8 mouse cellular contexts compared by ENCODE assay signal in the genomic region with DNA sequence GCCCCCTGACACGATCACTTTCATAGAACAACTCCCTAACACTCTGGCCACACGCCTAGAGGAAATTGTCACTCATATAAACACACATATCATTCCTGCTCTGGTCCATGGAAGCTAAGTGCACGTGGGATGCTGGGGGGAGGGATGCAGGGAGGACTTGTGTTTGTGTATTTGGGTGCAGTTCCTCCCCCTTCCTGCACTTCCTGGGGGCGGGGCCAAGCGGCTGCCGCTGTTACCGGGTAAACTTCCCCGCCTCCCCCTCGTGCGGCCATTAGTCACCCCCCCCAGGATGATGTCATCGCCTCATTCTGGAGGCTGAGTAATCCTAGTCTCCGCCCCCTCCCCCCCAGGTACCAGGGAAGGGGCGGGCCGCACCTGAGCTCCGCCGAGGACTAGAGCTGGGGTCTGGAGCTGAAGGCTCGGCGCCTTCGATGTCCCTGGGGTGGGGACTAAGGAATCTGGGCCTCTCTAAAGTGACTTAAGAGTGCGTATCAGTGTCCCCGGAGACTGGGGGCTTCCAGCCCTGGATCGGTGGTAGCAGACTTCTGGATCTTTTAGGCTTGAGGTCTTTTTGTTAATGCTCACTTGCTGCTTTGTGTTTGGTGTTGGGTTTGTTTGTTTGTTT. TPM values are rescaled to one million over a fixed set of nuclear protein-coding genes. Genes with fewer than 3 reads are reported as not detected.
DNase-seq lines count a peak whose midpoint lies in the region; ATAC-seq and TF ChIP-seq lines count a peak whose summit lies in the region.

No protein-coding gene starts in this region.

- peak; percentile 93 for DNase-seq in ES-CJ7 (ENCODE audit: low read depth, low spot score)
- peak; percentile 87 for DNase-seq in cerebellum, adult 11 months
- peak; percentile 88 for DNase-seq in forebrain, embryonic 14.5 days (ENCODE audit: low spot score)
- DNase-seq in heart, postnatal 25 days (ENCODE audit: low spot score) = peak; percentile 84
- DNase-seq in layer of hippocampus, adult 2 months (ENCODE audit: low spot score in 2 of 2) = peak; percentile 75 to 83
- DNase-seq in ovary, adult 18-20 months (ENCODE audit: low spot score) = peak; percentile 67
- peak; percentile 89 for DNase-seq in thymus, adult 2 months

- ATAC-seq in forebrain, embryonic 14.5 days = no peak
- ATAC-seq in lung, embryonic 16.5 days (ENCODE audit: low read depth) = peak; percentile 37

- TF ChIP-seq POLR2A in thymus, adult 2 months (IDR thresholded peaks at IDR 0.05; ENCODE audit: control insufficient read depth, extremely low read depth, insufficient read depth, low read length, poor library complexity) = 0 out of 2 replicates have a peak, but pooled peaks have one; percentile 20

- H3K27me3 ChIP-seq in forebrain, embryonic 14.5 days (replicated peaks; ENCODE audit: control insufficient read depth, insufficient read depth, low read length) = no peaks in the 10 kb centered on the region
- H3K27me3 ChIP-seq in lung, embryonic 16.5 days (ENCODE audit: control insufficient read depth, insufficient read depth, low read depth, low read length) = no peaks in the 10 kb centered on the region
- H3K27me3 ChIP-seq in thymus, adult 2 months (ENCODE audit: control insufficient read depth, insufficient read depth, low read length) = no peaks in the 10 kb centered on the region

- peak overlapping the region; percentile 59 for H3K4me2 ChIP-seq in forebrain, embryonic 14.5 days (ENCODE audit: low read length)
- H3K4me2 ChIP-seq in lung, embryonic 16.5 days (ENCODE audit: low read depth, low read length) = peak overlapping the region; percentile 71

- H3K9ac ChIP-seq in forebrain, embryonic 14.5 days (ENCODE audit: low read length) = peak overlapping the region; percentile 43
- peak overlapping the region; percentile 62 for H3K9ac ChIP-seq in lung, embryonic 16.5 days (ENCODE audit: low read length)

- H3K9me3 ChIP-seq in forebrain, embryonic 14.5 days (replicated peaks; ENCODE audit: control insufficient read depth, low read length) = no peaks in the 10 kb centered on the region
- H3K9me3 ChIP-seq in lung, embryonic 16.5 days (ENCODE audit: control insufficient read depth, low read length) = no peaks in the 10 kb centered on the region

- H3K4me3 ChIP-seq in forebrain, embryonic 14.5 days (ENCODE audit: low read depth, low read length) = peak overlapping the region; percentile 26
- peak overlapping the region; percentile 49 for H3K4me3 ChIP-seq in layer of hippocampus, adult 2 months
- H3K4me3 ChIP-seq in lung, embryonic 16.5 days (ENCODE audit: low read length) = peak overlapping the region; percentile 43
- H3K4me3 ChIP-seq in thymus, adult 2 months (ENCODE audit: control insufficient read depth, insufficient read depth, low read length) = peak overlapping the region; percentile 45

- intact Hi-C loops in heart, postnatal 25 days (cut with DNase I) = loop anchor here (2.0 kb wide), 1 partner anchor 14 kb away; no protein-coding TSS in a partner anchor

- peaks cover 6% of the 10 kb centered on the region; the same call in 1 of the 2 replicates for H3K4me1 ChIP-seq in forebrain, embryonic 14.5 days (ENCODE audit: control insufficient read depth, insufficient read depth, low read length)
- H3K4me1 ChIP-seq in lung, embryonic 16.5 days (replicated peaks; ENCODE audit: control insufficient read depth, insufficient read depth, low read length) = peaks cover 28% of the 10 kb centered on the region
- peaks cover 22% of the 10 kb centered on the region for H3K4me1 ChIP-seq in thymus, adult 2 months (replicated peaks; ENCODE audit: control insufficient read depth, insufficient read depth, low read length)

- H3K36me3 ChIP-seq in forebrain, embryonic 14.5 days (ENCODE audit: control insufficient read depth, insufficient read depth, low read length) = no peaks in the 10 kb centered on the region
- no peaks in the 10 kb centered on the region for H3K36me3 ChIP-seq in lung, embryonic 16.5 days (ENCODE audit: control insufficient read depth, insufficient read depth, low read length)
- H3K36me3 ChIP-seq in thymus, adult 2 months (ENCODE audit: control insufficient read depth, insufficient read depth, low read length) = no peaks in the 10 kb centered on the region

- H3K27ac ChIP-seq in forebrain, embryonic 14.5 days (ENCODE audit: low read depth, low read length) = peak overlapping the region; percentile 62; the same call in 1 of the 2 replicates
- peak overlapping the region; percentile 94 for H3K27ac ChIP-seq in layer of hippocampus, adult 2 months
- peak overlapping the region; percentile 75 for H3K27ac ChIP-seq in lung, embryonic 16.5 days (ENCODE audit: low read length)
- H3K27ac ChIP-seq in thymus, adult 2 months (ENCODE audit: control insufficient read depth, insufficient read depth, low read length) = 0 out of 2 replicates have a peak overlapping the region, but pooled peaks have one; percentile 5

- TF ChIP-seq CTCF in layer of hippocampus, adult 2 months (conservative IDR thresholded peaks at IDR 0.05) = peak; percentile 70
- peak; percentile 54; the same call in 1 of the 2 replicates for TF ChIP-seq CTCF in thymus, adult 2 months (IDR thresholded peaks at IDR 0.05; ENCODE audit: borderline replicate concordance, control insufficient read depth, extremely low read depth, insufficient read depth, low read length, poor library complexity)

- WGBS in forebrain, embryonic 14.5 days = under 1% methylated on average over 20 of the region's 22 CpGs
- 1% methylated on average over 22 of the region's 22 CpGs for WGBS in lung, embryonic 16.5 days
- WGBS in thymus, adult 2 months = 6% methylated on average over 22 of the region's 22 CpGs

RNA-seq across cellular contexts. Expression of gene Ccdc9, which starts 10.3 kb away (rescaled TPM):
- 12.6 and 15.2 TPM in 2 replicates for polyA plus RNA-seq in forebrain, embryonic 14.5 days (2014; fragmentation: Nextera tagmentation; extraction: Ambion mirVana)
- total RNA-seq in heart, postnatal 25 days (2021) = 10 to 100 TPM; 30.7 to 35.3 TPM
- total RNA-seq in layer of hippocampus, adult 2 months (2021) = 10 to 100 TPM; 79.7 to 81.0 TPM
- 20.1 and 25.9 TPM in 2 replicates for polyA plus RNA-seq in lung, embryonic 16.5 days (2015; fragmentation: Nextera tagmentation; extraction: Ambion mirVana)
- polyA plus RNA-seq in thymus, adult 2 months (2012; rRNA removed) = 39.4 and 43.0 TPM in 2 replicates

RNA-seq across cellular contexts. Expression of gene Bbc3, which starts 11.3 kb away (rescaled TPM):
- polyA plus RNA-seq in forebrain, embryonic 14.5 days (2014; fragmentation: Nextera tagmentation; extraction: Ambion mirVana) = 10.6 and 11.0 TPM in 2 replicates
- total RNA-seq in heart, postnatal 25 days (2021) = 1 to 10 TPM; 3.7 to 4.7 TPM
- 10 to 100 TPM; 12.5 to 14.9 TPM for total RNA-seq in layer of hippocampus, adult 2 months (2021)
- 12.4 and 14.3 TPM in 2 replicates for polyA plus RNA-seq in lung, embryonic 16.5 days (2015; fragmentation: Nextera tagmentation; extraction: Ambion mirVana)
- 49.8 and 84.9 TPM in 2 replicates for polyA plus RNA-seq in thymus, adult 2 months (2012; rRNA removed)

RNA-seq across cellular contexts. Expression of gene Inafm1, which starts 23.5 kb away (rescaled TPM):
- polyA plus RNA-seq in forebrain, embryonic 14.5 days (2014; fragmentation: Nextera tagmentation; extraction: Ambion mirVana) = 20.4 and 21.0 TPM in 2 replicates
- 10 to 100 TPM; 13.7 to 15.0 TPM for total RNA-seq in heart, postnatal 25 days (2021)
- 10 to 100 TPM; 32.0 to 35.5 TPM for total RNA-seq in layer of hippocampus, adult 2 months (2021)
- 12.1 and 12.3 TPM in 2 replicates for polyA plus RNA-seq in lung, embryonic 16.5 days (2015; fragmentation: Nextera tagmentation; extraction: Ambion mirVana)
- 44.7 and 62.2 TPM in 2 replicates for polyA plus RNA-seq in thymus, adult 2 months (2012; rRNA removed)

RNA-seq across cellular contexts. Expression of gene C5ar1, which starts 37.5 kb away (rescaled TPM):
- 0.89 and 1.3 TPM in 2 replicates for polyA plus RNA-seq in forebrain, embryonic 14.5 days (2014; fragmentation: Nextera tagmentation; extraction: Ambion mirVana)
- 1 to 10 TPM; 5.1 to 6.5 TPM for total RNA-seq in heart, postnatal 25 days (2021)
- total RNA-seq in layer of hippocampus, adult 2 months (2021) = 1 to 10 TPM in 1 of 2 experiments, under 1 TPM in 1; 0.90 to 2.6 TPM
- 3.4 and 3.6 TPM in 2 replicates for polyA plus RNA-seq in lung, embryonic 16.5 days (2015; fragmentation: Nextera tagmentation; extraction: Ambion mirVana)
- polyA plus RNA-seq in thymus, adult 2 months (2012; rRNA removed) = 3.2 and 4.1 TPM in 2 replicates

RNA-seq across cellular contexts. Expression of gene C5ar2, which starts 52.9 kb away (rescaled TPM):
- not detected in 2 replicates for polyA plus RNA-seq in forebrain, embryonic 14.5 days (2014; fragmentation: Nextera tagmentation; extraction: Ambion mirVana)
- 1 to 10 TPM; 1.4 to 1.9 TPM for total RNA-seq in heart, postnatal 25 days (2021)
- under 1 TPM; 0.39 to 0.59 TPM for total RNA-seq in layer of hippocampus, adult 2 months (2021)
- polyA plus RNA-seq in lung, embryonic 16.5 days (2015; fragmentation: Nextera tagmentation; extraction: Ambion mirVana) = 0.44 and 0.53 TPM in 2 replicates
- polyA plus RNA-seq in thymus, adult 2 months (2012; rRNA removed) = 0.26 and 0.46 TPM in 2 replicates

Comparison
In these comparisons a context has a peak if more than half of its experiments do, and no peak if none do; other contexts are left out.
1. H3K27ac ChIP-seq: peak in every context shown above with its lines; median percentile 94 in layer of hippocampus, adult 2 months; 75 in lung, embryonic 16.5 days; 62 in forebrain, embryonic 14.5 days; 5 in thymus, adult 2 months.